Mouse (Mus musculus) layer of hippocampus, adult 9-11 months (tissue): ENCODE measurements around the gene Slc50a1.
A peak's percentile ranks its signal among the peaks of the same experiment; 100 is the strongest.

ENCODE experiments used
- DNase-seq: peaks from one replicate; pipeline ENCODE4 v3.0.0; 2022

Gene Slc50a1

DNA sequence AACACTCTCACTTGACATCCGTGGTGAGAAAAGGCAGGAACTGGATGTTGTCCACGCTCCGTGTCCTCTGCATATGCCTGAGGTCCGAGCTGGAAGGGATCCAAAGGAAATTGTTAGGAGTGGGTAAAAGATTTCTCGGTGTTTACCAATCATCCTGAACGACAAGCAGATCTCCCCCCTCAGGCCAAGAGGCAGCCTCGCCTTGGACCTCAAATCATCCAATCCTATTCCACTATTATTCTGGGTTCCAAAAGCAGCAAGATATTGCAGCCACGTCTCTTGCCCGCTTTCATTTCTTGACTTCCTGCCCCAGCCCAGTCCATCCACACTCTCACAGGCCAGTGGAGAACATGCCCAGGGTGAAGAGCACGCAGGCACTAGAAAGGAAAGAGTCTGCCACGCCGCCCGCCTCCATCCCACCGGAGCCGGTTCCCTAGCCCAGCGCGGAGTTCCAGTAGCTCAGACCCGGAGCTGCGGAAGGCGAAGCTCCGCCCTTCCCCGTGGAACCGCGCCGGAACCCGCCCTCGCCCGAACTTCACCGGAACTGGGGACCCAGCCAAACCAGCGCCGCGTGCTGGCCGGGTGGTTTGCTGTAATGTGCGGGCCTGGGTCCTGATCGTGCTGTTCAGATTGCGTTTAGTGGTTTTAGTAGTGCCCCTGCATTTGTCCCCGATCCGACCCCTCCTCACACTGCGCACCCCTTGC lies at the start of gene Slc50a1:
TSS of gene Slc50a1 (minus strand) at position 520 of the 705 bp plus-strand sequence.
- peak; percentile 76 for DNase-seq

DNA sequence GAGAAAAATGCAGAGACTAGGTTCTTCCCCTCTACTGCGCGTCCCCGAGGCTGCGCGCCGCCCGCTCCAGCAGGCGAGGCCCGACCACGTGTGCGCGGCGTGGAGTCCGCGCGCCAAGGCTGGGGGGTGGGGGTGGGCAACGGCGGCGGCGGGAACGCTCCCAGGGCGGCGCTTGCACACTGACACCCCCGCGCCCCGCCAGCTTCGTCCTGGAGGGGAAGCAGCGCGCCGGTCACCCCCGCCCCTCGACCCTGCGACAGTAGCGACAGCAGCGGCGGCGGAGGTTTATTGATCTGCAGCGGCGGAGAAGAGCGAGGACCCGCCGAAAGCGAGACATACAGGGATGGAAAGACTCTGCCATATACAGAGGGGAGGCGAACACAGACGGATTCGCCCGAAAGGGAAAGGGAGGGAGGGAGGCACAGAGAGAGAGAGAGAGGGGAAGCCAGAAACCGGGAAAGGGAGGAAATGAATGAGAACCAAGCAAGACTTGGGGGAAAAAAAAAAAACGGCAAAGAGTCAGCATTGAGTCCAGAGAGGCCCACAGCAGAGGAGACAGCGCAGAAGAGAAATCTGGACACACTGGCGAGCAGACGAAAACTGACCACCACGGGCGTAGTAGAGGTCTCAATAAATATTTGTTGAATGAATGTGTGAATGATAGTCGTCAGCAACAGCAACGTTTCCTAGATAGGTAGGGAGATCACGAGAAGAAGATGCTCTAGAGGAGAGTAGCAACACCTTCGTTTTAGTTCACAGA lies 49.4 kb upstream of the Slc50a1 start:
- DNase-seq, result no peak

DNA sequence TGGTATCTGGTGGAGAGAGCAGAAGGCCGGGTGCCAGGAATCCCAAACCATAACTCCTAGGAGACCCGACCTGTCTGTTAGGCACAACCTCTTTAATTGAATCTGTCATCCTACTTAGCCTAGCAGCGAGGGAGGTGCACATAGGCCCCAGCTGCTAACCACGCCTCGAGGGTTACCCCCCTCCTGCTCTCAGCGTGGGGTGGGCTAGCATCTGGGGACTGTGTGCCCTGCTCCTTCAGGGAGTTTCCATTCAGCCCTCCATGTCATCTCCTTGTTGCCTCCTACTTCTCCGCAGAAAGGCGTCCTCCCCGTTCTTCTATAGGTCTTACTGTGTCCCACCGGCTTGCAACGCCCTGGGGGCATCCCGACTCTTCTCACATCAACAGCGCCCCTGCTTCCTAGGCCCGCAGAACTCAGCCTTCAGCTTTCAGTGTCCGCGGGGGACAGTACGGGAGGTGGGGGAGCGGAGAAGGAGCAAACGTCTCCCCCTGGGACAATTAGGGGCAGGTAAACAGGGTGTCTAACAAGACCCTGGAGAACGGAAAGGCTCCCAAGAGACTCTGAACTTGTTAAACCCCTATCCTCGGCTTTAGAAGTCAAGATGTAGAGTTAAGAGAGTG lies 48.7 kb upstream of the Slc50a1 start:
- no peak for DNase-seq

DNA sequence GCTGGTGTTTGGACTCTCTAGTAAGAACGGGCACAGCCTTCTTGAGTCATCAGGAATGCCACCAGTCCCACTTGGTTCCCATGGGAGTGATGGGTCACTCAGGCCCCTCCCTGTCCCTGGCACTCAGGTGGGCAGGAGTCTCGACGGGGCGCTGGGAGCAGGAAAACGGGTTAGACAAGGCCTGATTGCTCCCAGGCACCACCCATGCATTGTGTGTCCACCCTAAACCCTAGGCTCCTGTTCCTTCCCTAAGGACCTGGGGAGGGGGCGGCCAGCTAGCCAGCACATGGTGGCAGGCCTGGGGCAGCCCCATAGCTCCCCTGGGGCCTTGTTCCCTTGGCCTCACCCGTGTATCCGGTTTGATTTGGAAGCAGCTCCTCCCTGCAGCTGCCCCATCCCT lies 47.9 kb upstream of the Slc50a1 start:
- no peak for DNase-seq

DNA sequence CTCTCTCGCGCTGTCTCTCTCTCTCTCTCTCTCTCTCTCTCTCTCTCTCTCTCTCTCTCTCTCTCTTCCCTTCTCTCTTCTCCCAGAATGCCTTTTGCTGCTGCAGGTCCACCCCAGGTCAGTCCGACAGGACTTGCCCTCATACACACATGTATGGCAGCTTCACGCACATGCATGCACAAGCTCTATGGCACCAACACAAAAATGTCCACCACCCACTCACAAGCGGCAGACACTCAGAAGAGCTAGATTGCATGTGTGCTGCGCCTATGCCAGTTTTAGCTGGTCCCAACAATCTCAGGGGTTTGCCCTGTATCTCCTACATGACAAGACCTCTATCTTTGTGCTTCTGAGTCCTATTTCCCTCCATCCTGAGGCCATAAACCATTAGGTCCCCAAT lies 46.9 kb upstream of the Slc50a1 start:
- DNase-seq, result no peak

DNA sequence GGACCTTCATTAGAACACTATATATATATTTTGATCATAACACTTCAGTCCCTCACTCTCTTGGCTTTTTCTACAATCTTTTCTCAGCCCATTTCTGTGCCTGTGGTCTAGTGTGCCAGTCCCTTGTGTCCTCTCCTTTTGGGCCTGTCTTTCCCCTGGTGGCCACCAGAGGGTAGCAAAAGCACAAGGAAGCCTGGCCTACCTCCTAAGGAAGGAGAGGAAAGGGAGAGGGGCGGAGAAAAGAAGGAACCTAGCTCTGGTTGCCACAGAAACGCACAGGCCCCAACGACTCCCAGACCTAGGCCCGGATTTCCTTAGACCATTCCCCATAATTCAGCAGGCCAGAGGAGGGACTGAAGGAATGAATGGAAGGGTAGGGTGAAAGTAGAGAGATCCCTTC lies 46.5 kb upstream of the Slc50a1 start:
- peak; percentile 86 for DNase-seq

DNA sequence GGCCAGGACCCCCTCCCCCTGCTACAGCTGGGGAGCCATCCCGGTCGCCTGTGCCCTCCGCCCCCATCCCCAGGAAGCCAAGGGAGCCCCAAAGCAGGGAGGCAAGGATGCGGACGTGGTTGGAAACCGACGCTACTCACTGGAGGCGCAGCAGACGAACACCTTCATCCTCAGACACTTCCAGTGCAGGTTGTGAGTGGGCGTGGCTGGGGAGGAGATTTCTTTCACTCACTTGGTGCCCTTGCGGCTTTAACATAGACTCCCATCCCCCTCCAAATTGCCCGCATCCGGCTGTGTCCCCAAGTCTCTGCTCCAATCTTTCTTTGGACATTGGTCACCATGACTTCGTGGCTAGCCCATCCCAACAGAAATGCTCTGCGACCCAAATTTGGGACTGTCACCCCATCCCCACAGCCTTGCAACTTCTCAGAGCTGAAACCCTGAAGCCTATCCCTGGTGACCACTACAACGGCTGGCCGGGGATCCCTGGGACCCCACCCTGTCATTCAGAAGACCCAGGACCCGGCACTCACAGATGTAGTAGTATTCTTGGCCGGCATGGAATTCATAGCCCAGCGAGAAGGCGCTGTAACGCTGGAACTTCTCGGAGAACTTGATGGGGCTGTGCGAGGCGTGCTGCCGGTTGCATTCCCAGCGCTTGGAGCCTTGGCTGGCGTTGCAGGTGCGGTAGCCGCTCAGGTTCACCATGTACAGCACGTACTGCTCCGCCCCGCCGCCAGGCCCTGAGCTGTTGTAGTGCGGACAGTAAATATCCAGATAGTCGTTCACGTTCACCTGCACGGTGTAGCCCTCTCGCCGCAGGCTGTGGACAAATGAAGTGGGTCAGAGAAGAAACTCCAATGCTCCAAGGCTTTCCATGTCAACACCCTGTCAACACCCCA lies 45.8 kb upstream of the Slc50a1 start:
- no peak for DNase-seq

DNA sequence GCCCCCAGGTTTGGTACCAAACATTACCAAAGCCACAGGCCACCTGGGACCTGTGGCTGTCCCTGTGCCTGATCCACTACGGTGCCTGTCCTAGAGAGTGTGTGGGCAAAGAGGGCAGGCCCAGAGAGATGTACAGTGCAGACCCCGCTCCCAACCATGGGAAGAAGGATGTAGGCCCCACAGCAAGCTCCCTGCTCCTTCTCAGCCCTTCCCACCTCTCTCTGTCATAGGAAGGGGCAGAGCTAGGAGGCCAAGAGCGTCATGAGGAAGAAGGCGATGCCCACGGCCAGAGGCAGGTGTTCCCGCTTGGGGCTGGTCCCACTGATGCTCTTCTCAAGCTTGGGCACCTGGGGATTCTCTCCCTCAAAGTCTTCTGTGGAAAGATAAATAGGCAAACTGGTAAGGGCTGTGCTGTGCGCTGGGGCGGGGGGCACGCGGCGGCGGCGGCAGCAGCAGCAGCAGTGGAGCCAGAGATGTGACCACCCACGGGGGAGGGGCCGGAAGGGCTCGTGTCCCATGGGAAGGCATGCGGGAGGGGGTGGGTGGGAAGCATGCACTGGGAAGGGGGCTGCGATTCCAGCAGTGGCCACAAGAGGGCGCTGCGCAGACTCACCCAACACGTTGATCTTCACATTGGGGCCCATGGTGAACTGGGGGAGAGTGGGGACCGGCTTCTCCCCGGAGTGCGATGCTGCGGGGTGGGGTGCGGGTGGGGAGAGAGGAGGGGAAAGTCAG lies 45.0 kb upstream of the Slc50a1 start:
- DNase-seq, result peak; percentile 75

DNA sequence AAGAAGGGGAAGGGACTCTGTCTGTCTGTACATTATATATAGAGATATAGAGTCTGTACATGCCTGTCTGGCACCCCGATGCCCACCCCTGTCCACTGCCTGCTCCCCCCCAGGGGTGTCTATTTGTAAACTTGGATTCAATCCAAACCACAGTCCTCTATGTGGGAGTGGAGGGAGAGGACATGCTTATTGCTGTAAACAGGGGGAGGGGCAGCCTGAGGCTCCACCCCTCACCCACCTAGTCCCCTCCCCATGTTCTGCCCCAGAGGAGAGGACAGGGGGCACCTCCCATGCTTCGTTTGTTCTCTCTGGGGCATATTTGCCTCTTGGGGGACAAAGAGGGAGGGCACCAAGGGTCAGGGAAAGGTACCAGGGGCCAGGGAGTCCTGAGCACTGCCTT lies 44.4 kb upstream of the Slc50a1 start:
- DNase-seq, result no peak

DNA sequence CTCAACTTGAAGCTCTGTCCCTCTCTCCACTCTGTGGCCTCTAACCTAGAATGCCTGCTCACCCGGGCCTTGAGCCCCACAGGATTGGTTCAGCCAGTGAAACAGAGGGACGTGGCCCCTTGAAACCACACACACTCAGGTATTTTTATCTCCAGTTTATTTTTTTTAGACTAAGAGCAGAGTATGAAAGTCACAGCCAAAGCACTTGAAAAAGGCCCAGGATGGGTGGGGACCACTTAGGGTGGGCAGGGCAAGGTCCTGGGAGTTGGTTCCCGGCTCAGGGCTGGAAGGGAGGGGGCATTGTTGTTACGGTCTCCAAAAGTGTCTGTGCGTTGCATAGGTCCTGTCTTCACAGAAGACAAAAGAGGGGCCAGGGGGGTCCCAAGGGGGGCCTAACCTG lies 44.0 kb upstream of the Slc50a1 start:
- DNase-seq, result no peak

DNA sequence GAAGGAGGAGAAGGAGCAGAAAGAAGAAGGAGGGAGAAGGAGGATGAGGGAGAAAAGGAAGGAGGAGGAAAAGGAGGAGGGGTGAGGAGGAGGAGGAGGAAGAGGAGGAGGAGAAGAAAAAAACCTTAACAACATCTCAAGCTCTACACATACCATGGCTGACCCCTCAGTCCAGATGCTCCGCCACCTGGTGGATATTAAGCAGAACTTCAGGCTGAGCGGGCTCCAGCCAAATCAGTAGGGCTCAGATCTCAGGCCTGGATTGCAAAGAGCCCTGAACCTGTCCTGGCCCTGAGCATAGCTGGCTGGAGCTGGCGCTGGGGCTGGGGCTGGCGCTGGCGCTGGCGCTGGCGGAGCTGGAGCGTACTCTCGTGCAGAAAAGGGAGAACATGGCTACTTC lies 37.7 kb upstream of the Slc50a1 start:
- no peak for DNase-seq

DNA sequence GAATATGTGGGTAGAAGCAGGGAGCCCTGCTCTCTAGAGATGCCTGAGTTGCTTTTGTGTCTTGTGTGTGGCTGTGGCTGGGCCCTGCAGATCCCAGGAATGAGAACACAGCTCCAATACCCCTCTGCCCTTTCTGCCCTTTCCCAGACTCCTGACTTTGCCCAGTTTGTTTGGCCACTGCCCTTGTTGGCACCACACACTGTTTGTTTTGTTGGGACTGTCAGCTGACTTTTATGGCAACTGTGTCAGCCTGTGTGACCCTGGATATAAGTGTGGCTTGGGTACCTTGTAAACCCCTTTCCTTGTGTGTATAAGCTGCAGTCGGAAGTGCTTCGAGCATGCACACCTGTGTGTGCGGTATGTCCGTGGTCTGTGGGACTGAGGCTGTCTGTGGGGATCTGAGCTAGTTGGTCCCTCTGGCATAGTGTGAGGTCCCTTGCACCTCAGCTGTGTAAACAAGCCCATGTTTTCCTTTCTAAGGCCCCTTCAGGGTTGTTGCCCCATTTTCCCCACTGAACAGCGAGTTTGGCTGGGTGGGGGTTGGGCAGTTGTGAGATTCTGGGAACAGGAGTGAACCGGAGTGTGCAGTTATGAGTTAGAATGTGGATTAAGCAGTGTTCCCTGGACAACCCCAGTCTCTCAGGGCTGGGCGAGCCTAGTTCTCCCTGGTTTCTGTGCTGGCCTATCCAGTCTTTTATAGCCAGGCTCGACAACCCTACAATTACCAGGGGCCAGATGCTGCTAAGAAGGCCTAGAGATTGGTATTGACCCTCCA lies 35.4 kb upstream of the Slc50a1 start:
- DNase-seq, result no peak

DNA sequence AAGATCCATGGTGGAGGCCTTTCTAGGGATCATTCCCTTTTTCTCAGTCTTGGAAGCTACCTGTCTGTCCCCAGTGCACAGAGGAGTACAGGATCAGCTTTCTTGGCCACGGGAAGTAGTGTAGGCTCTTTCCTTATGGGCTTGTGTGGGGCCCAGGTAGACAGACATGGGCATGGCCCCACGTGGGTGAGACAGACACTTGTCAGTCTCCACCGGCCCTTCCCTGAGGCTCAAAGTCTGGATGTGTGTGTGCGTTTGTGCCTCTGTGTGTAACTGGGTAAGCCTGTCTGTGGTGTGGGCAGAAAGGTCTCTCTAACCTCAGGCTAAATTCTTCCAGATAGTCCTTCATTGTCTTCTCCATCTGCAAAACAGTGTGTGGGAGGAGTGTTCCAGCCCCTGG lies 34.7 kb upstream of the Slc50a1 start:
- DNase-seq, result no peak

DNA sequence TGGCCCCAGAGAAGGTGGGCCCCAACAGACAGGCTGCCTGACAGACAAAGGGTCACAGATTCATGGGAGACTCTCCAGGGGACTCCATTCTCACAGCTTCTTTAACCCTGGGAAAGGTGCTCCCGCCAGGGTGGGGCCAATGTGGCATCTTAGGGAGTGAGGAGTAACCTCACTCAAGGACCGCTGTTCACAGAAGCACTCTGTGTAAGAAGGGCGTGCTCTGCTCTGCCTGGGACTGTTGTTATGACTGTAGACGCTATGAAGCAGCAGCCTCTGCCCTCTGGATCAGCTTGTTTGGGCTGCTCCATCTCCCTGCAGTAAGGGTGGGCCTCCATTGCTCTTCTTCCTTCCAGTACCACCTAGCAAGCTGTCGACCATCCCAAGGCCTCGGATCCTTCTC lies 34.1 kb upstream of the Slc50a1 start:
- no peak for DNase-seq

DNA sequence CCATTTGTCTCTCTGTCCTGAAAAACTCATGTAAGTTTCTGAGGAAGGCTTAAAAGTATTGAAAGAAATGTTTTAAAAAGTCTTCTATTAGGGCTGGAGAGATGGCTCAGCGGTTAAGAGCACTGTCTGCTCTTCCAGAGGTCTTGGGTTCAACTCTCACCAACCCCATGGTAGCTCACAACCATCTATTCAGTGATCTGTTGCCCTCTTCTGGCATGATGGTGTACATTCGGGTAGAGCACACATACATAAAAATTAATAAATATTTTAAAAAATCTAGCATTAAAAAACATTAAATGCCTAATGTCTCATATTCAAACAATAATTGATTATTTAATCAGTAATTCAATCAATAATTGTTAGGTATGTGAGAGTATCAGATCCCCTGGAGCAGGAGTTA lies 30.1 kb upstream of the Slc50a1 start:
- DNase-seq, result no peak

DNA sequence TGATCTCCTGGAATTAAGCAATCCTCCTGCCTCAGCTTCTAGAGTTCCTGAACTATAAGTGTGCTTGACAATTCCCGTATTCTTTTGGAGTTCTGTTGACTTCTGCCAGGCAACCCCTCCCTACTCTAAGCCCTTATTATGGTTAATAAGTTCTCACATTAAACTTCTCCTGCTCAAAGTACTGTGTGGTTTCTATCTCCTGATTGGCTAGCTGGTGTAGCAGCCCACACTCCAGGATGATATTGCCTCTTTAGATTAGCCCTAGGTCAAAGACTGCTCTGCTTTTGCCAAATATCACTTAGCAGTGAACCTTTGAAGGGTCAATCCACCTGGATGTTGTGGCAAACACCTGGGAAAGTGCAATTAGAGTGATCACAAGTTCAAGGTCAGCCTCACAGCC lies 29.7 kb upstream of the Slc50a1 start:
- no peak for DNase-seq

DNA sequence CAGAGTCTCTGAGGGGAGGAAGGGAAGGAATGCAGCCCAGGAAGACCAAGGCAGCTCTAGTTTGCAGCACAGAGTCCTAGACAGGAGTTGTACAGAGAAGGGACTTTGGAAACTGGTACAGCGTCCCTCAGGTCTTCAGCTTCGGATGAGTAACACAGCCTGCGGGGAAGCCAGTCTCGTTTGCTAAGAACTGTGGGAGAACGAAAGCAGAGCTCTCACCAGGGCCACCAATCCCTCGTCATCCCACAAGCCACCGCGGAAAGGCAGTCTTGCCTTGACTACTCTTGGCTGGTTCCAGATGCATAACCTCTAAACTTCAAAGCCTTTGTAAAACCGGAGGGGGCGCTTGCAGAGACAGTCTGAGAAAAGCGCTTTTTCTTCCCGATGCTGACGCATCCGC lies 29.1 kb upstream of the Slc50a1 start:
- DNase-seq, result no peak

DNA sequence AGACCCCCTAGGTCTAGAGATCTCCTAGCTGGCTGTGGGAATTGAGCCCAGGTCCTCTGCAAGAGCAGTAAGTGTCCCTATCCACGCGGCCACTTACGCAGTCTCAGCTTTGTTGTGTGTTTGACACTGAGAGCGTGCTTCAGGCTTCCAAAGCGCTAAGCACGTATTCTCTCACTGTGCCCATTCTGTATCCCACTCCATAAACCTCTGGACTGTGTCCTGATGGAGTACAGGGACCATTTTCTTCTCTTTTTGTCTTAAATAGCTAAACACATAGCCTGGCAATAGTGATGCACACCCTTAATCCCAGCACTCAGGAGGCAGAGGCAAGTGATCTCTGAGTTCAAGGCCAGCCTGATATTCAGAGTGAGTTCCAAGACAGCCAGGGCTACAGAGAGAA lies 28.5 kb upstream of the Slc50a1 start:
- no peak for DNase-seq

DNA sequence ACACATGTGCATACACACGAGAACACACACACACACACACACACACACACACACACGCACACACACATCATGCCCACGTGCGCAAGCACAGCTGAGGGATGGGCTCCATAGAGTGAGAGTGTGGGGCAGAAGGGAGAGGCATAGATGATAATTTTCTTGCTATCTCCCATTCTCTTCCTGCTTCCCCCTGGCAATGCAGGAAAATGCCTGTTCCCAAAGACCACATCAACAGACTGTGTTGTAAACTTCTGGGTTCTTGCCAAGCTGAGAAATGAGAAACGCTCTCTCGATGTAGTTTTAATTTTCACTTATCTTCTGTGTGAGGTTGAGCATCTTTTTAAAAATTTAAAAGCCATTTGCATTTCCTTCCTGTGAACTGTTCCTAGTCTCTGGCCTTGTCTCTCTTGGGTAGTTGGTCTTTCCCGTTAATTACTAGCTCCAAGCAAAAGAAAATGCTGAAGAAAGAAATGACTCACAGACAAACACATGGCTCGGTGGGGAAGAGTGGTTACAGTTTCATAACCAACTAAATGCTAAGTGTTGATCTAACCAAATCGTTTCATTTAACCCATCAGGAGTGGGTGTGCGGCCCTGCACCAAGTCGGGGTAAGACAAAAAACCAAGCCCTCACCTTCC lies 26.5 kb upstream of the Slc50a1 start:
- DNase-seq, result no peak

DNA sequence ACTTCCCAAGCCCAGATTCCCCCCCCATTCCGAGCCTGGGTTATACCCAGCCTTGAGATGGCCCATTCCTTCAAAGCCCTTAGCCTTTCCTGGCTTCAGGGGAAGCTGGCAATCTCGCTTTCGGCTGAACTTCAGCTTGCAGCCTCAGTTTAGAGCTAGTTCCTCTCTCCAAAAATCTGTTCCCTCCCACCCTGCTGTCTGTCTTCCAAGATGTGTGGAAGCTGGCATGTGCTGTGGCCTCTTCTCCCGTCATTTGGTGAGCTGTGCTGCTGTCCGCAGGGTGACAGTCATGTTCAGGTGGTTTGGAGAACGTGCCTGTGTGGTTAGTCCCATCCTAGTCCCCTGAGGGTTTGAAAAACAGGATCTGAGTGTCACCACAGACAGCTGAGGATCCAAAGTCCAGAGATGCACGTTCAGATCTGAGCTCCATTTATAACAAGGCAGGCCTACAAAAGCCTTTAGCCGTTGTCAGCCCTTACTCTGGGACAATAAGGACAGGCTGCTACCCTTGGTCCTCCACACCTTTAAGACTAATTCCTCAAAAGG lies 25.4 kb upstream of the Slc50a1 start:
- peak; percentile 54 for DNase-seq

DNA sequence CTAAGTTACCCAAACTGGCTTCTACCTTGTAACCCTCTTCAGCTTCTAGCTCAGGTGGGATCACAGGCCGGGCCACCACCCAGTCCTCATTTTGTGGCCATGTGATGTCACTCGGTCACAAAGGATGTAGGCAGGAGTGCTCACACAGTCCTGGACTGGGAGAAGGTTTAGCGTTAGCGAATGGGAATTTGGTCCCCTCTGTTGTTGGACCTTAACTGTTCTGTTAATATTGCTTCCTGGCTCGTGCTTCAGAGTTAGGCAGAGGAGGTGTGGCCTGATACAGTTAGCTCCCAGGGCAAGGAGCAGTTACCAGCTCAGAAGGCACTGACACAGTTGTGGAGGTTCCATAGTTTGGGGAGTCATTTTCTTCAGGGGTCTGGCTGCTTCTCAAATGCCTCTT lies 23.8 kb upstream of the Slc50a1 start:
- no peak for DNase-seq
